Mouse (Mus musculus) liver, embryonic 11.5 days (tissue): ENCODE measurements around the gene Grin1. TPM values are rescaled to one million over a fixed set of nuclear protein-coding genes. Genes with fewer than 3 reads are reported as not detected.

Experiments
- ATAC-seq: fragments of 200-750 bp; cut with Nextera tagmentation; replicated peaks from 2 replicates; pipeline ENCODE4 v1.8.0; 2017; ENCODE audit warnings: moderate number of reproducible peaks, mild to moderate bottlenecking, moderate TSS enrichment, moderate library complexity; ENCODE audit not compliant: low FRiP score
- DNase-seq: peaks from one replicate; pipeline ENCODE4 v3.0.0-alpha.2; 2017; ENCODE audit warnings: low spot score
- H3K27ac ChIP-seq: fragments of 300-500 bp; sonication (generic); 2 replicates; pipeline ENCODE4 v1.5.1; 2014; ENCODE audit warnings: mild to moderate bottlenecking, low read depth, low read length, control low read depth
- H3K27me3 ChIP-seq: fragments of 300-500 bp; sonication (generic); replicated peaks from 2 replicates; pipeline ENCODE4 v1.6.1; 2014; ENCODE audit warnings: low read length, mixed read lengths; ENCODE audit not compliant: control insufficient read depth, insufficient read depth
- H3K36me3 ChIP-seq: fragments of 300-500 bp; sonication (generic); 2 replicates; pipeline ENCODE4 v1.6.1; 2014; ENCODE audit warnings: mild to moderate bottlenecking, low read length, moderate library complexity, mixed read lengths; ENCODE audit not compliant: control insufficient read depth, insufficient read depth
- H3K4me1 ChIP-seq: fragments of 300-500 bp; sonication (generic); replicated peaks from 2 replicates; pipeline ENCODE4 v1.6.1; 2014; ENCODE audit warnings: low read length, mixed read lengths; ENCODE audit not compliant: control insufficient read depth, insufficient read depth
- H3K4me2 ChIP-seq: fragments of 300-500 bp; sonication (generic); 2 replicates; pipeline ENCODE4 v1.6.1; 2014; ENCODE audit warnings: mild to moderate bottlenecking, control low read depth, moderate library complexity
- H3K4me3 ChIP-seq: fragments of 300-500 bp; sonication (generic); 2 replicates; pipeline ENCODE4 v1.5.1; 2014; ENCODE audit warnings: low read depth, low read length, control low read depth
- H3K9ac ChIP-seq: fragments of 300-500 bp; sonication (generic); 2 replicates; pipeline ENCODE4 v1.6.1; 2014; ENCODE audit warnings: low read depth, low read length, control low read depth
- H3K9me3 ChIP-seq: fragments of 300-500 bp; sonication (generic); 2 replicates; pipeline ENCODE4 v1.6.1; 2016; ENCODE audit warnings: low read length, inconsistent platforms, mixed read lengths; ENCODE audit not compliant: control insufficient read depth
- WGBS: fragments of 180-500 bp; shearing (Covaris S2); extraction: QIAGEN DNeasy Blood & Tissue Kit; methylation state at CpG from one replicate; pipeline ENCODE4 v1.1.7; 2014; 5-methylcytosine and 5-hydroxymethylcytosine counted together
- polyA plus RNA-seq: library from polyadenylated mRNA; unstranded; fragments of >200 nt; fragmentation: Nextera tagmentation; extraction: Ambion mirVana; gene quantifications from 2 replicates; pipeline ENCODE4 v1.2.1, GENCODE M21; 2014

Grin1 gene
- polyA plus RNA-seq, 1 experiment from 2014 or later, result 1.6 TPM

DNA sequence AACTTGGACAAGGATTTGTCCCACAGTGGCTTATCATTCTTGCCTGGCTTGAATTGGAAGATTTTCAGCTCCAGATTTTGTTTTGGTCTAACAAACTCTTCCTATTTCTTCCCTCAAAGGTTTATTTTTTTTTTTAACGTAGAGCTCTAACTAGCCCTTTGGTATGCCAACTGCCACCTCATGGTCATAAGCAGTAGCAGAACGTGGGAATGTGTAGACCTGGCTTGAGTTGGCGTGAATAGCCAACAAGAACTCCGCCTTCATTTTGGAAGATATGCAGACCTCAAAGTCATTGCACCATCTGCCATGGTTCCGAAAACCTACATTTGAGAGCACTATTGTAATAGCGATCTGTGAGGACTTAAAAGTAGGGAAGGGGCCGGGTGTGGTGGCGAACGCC is 12.5 kb upstream of the Grin1 start:
- DNase-seq (no peak), ATAC-seq (no peak)
- H3K9ac ChIP-seq, result peak overlapping the region; percentile 91
- H3K9me3 ChIP-seq, result no peaks in the 10 kb centered on the region
- peaks cover 14% of the 10 kb centered on the region for H3K36me3 ChIP-seq
- no peak overlapping the region for H3K27ac ChIP-seq
- peak overlapping the region; percentile 88 for H3K4me3 ChIP-seq
- no peaks in the 10 kb centered on the region for H3K27me3 ChIP-seq
- peaks cover 13% of the 10 kb centered on the region for H3K4me1 ChIP-seq
- peak overlapping the region; percentile 75 for H3K4me2 ChIP-seq
- 45% methylated on average over 9 of the region's 9 CpGs for WGBS

DNA sequence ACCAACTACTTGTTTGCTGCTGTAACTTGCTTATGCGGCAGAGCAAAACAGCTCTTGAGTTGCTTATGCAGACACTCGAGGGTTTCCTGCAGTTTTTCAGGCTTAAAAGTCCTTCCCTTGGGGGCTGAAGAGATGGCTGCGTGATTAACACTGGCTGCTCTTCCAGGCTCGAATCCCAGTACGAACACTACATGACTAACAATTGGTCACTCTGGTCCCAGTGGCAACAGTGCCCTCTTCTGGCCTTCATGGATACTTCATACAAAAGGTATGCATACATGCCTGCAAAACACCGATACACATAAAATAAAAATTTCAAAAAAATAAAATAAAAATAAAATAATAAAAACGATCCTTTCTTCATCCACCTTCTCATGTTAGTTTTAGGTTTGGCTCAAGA is 9.5 kb upstream of the Grin1 start:
- ATAC-seq (no peak), DNase-seq (no peak)
- no peaks in the 10 kb centered on the region for H3K36me3 ChIP-seq
- no peaks in the 10 kb centered on the region for H3K27me3 ChIP-seq
- no peak overlapping the region for H3K27ac ChIP-seq
- H3K9me3 ChIP-seq, result no peaks in the 10 kb centered on the region
- H3K4me3 ChIP-seq, result no peak overlapping the region
- peaks cover 9% of the 10 kb centered on the region for H3K4me1 ChIP-seq
- H3K4me2 ChIP-seq, result no peak overlapping the region
- 36% methylated on average over 7 of the region's 7 CpGs for WGBS
- no peak overlapping the region for H3K9ac ChIP-seq

DNA sequence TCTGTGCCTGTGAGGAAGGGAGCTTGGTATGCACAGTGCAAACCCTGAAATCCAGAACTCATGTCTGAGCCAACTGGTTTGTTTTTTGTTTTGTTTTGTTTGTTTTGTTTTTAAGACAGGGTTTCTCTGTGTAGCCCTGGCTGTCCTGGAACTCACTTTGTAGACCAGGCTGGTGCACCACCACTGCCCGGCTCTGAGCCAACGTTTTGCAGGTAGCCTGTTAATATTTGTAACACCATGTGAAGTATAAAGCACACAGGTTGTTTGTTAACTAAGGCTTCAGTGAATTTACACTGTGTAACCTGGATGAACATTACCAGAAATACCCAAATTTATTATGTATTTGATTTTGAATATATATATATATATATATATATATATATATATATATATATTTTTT is 7.0 kb upstream of the Grin1 start:
- Histone ChIP-seq H3K9ac (no peak overlapping the region), H3K9me3 (no peaks in the 10 kb centered on the region), H3K27me3 (peaks cover 9% of the 10 kb centered on the region; the same call in 1 of the 2 replicates), H3K27ac (no peak overlapping the region), H3K4me2 (no peak overlapping the region), H3K4me1 (peaks cover under 1% of the 10 kb centered on the region), H3K36me3 (no peaks in the 10 kb centered on the region), H3K4me3 (no peak overlapping the region)
- WGBS, result 69% methylated on average over 2 of the region's 2 CpGs
- no peak for DNase-seq
- ATAC-seq, result no peak

DNA sequence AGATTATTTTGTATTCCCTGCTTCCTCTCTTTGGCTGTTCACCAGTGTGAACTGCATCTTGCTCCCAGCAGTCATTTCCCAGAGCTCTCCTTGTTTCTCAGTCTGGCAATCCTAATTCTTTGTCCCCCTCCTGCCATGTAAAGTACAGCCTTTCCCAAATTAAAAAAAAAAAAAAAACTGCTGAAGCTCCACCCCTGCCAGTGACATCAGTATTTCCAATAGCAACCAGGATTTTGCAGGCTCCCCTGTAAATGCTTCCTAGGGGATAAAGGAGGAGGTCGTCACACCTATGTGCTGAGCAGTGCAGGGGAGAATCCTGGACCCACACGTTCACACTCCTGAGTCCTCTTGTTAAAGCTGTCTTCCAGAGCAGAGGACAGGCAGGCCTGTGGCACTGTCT is 1.1 kb upstream of the Grin1 start:
- Histone ChIP-seq H3K27me3 (peaks cover 58% of the 10 kb centered on the region), H3K9me3 (no peaks in the 10 kb centered on the region), H3K4me2 (no peak overlapping the region), H3K4me3 (no peak overlapping the region), H3K27ac (no peak overlapping the region), H3K4me1 (no peaks in the 10 kb centered on the region), H3K9ac (no peak overlapping the region), H3K36me3 (no peaks in the 10 kb centered on the region)
- 31% methylated on average over 2 of the region's 2 CpGs for WGBS
- ATAC-seq, result no peak
- DNase-seq, result no peak

DNA sequence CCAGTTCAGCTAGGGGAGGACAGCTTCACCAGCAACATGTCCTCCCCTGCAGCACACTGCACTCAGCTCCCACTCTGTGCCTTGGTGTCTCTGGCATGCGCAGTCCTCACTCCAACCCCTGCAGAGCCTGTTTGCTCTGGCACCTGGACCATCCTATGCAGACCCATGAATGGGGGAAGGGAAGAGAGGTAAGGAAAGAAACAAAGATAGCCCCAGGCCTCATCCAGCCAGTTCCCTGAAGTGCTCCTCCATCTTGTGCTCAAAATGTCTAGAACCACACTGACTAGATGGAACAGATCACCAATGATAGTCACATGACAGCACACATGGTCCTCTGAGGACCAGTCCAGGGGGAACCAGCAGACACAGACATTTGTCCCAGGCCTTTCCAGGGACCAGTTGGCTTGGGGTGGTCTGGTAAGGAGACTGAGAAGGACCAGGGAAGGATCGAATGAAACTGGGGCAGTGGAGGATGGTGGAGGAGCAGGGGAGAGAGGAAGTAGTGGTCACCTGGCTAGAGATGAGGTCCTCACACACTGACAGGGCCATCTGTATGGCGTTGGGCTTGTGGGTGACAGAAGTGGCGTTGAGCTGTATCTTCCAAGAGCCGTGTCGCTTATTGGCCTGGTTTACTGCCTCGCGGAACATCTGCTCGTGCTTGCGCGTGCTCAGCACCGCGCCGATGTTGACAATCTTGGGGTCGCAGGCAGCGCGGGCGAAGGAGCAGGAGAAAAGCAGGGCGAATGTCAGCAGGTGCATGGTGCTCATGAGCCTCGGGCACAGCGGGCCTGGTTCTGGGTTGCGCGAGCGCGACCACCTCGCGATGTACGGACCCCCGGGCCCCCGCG is 644 bp downstream of the Grin1 start:
- H3K27me3 ChIP-seq, result peaks cover 65% of the 10 kb centered on the region
- no peaks in the 10 kb centered on the region for H3K36me3 ChIP-seq
- 7% methylated on average over 31 of the region's 31 CpGs for WGBS
- ATAC-seq (no peak), DNase-seq (no peak)
- H3K27ac ChIP-seq, result no peak overlapping the region
- no peaks in the 10 kb centered on the region for H3K9me3 ChIP-seq
- H3K4me2 ChIP-seq, result peak overlapping the region; percentile 58
- peak overlapping the region; percentile 34 for H3K4me3 ChIP-seq
- H3K4me1 ChIP-seq, result no peaks in the 10 kb centered on the region
- no peak overlapping the region for H3K9ac ChIP-seq

DNA sequence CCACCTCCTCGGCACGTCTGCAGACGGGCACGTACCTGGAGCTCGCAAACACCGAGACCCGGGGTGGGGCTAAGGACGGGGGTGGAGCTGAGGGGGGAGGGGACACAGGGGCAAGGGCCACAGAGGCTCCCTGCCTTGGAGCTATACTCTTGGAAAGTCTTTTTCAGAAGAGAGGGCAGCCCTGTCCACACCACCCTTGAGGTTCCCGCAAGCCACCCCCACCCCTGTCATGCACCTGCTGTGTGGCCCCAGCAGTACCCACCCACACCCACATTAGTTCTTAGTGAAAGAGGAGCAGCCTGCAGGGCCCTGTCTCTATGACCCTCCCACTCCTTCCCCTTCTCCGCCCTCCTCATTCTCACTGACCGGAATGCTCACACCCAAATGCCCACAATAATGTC is 7.5 kb downstream of the Grin1 start:
- H3K36me3 ChIP-seq, result no peaks in the 10 kb centered on the region
- no peaks in the 10 kb centered on the region for H3K4me1 ChIP-seq
- no peak overlapping the region for H3K9ac ChIP-seq
- ATAC-seq (no peak), DNase-seq (no peak)
- H3K4me3 ChIP-seq, result no peak overlapping the region
- no peak overlapping the region for H3K27ac ChIP-seq
- H3K4me2 ChIP-seq, result no peak overlapping the region
- peaks cover 73% of the 10 kb centered on the region for H3K27me3 ChIP-seq
- 4% methylated on average over 11 of the region's 11 CpGs for WGBS
- no peaks in the 10 kb centered on the region for H3K9me3 ChIP-seq

DNA sequence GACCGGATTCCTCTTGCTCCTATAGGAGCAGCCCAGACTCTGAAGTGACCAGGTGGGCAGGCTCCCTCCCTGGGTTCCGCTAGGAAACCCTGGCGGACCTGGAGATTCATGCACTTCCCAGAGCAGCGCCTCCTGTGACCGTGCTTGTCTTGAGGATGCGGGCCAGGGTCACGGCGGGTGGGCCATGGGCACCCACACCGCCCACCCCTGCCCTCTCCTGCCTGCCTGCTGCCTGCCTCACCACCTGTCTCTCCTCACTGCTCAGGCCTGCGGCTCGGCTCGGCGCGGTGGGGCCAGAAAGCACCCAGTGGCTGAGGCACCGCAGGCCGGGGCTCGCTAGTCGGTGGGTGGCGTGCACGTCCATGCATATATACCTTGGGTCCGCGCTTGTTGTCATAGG is 8.0 kb downstream of the Grin1 start:
- ATAC-seq (no peak), DNase-seq (no peak)
- WGBS, result 4% methylated on average over 22 of the region's 22 CpGs
- H3K4me1 ChIP-seq, result no peaks in the 10 kb centered on the region
- H3K4me2 ChIP-seq, result no peak overlapping the region
- peaks cover 73% of the 10 kb centered on the region for H3K27me3 ChIP-seq
- H3K36me3 ChIP-seq, result no peaks in the 10 kb centered on the region
- no peaks in the 10 kb centered on the region for H3K9me3 ChIP-seq
- no peak overlapping the region for H3K27ac ChIP-seq
- H3K4me3 ChIP-seq, result no peak overlapping the region
- no peak overlapping the region for H3K9ac ChIP-seq

DNA sequence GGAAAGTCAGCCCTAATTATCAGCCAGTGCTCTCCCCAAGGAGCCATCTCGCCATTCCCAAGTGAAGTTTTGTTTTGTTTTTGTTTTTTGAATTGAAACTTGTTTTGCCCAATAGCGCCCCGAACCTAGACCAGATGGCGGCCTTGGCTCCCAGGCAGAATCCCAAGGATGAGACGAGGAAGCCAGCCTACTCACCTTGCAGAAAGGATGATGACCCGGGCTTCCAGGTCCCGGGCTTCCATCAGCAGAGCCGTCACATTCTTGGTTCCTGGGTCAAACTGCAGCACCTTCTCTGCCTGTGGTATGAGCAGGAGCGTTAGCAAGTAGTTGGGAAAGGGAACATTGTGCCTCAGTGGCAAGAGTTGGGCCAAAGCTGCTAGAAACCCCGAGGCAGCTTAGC is 8.8 kb downstream of the Grin1 start:
- H3K4me2 ChIP-seq, result no peak overlapping the region
- DNase-seq (no peak), ATAC-seq (no peak)
- H3K4me1 ChIP-seq, result no peaks in the 10 kb centered on the region
- WGBS, result 49% methylated on average over 10 of the region's 10 CpGs
- H3K9me3 ChIP-seq, result no peaks in the 10 kb centered on the region
- no peak overlapping the region for H3K27ac ChIP-seq
- H3K4me3 ChIP-seq, result no peak overlapping the region
- H3K27me3 ChIP-seq, result peaks cover 81% of the 10 kb centered on the region
- no peak overlapping the region for H3K9ac ChIP-seq
- H3K36me3 ChIP-seq, result no peaks in the 10 kb centered on the region
